Mouse (Mus musculus) spleen, embryonic (tissue): ENCODE measurements around the gene Stard3.

Experiments
- CTCF ChIA-PET: fragments of 350-600 bp; sonication (Branson Sonifier 250); formaldehyde crosslinking; loops from one replicate; lab custom pipeline; 2022; lab: Charles Lee

Gene Stard3

GRCm38 (mm10) chr11:98328371-98329069 is 29.6 kb upstream of the Stard3 start:
- CTCF ChIA-PET: interaction anchor here (0.6 to 1.0 kb wide), 2 partner anchors 10 to 11 kb away, joined by 3 read pairs; no protein-coding TSS in a partner anchor

- CTCF ChIA-PET: interaction anchor here (0.6 to 1.3 kb wide), 4 partner anchors 10 to 18 kb away, joined by 3 read pairs; no protein-coding TSS in a partner anchor
Observed at GRCm38 (mm10) chr11:98329081-98329959, 28.8 kb upstream of the Stard3 start, which contains the start of gene Neurod2. Gene Neurod2, minus strand, starts transcription at chr11:98329648.

- CTCF ChIA-PET: interaction anchor here (0.6 to 1.3 kb wide), 3 partner anchors 9 to 158 kb away, joined by 3 to 8 read pairs (median 3); no protein-coding TSS in a partner anchor
Observed at GRCm38 (mm10) chr11:98329960-98330744, 28.0 kb upstream of the Stard3 start.

- CTCF ChIA-PET: interaction anchor here (0.8 kb wide), 1 partner anchor 157 kb away, joined by 8 read pairs; no protein-coding TSS in a partner anchor
Observed at GRCm38 (mm10) chr11:98330745-98331204, 27.4 kb upstream of the Stard3 start.

- CTCF ChIA-PET: no interaction called here
Observed at GRCm38 (mm10) chr11:98331401-98331800, 26.8 kb upstream of the Stard3 start.

- CTCF ChIA-PET: interaction anchor here (0.6 kb wide), 1 partner anchor 132 kb away, joined by 12 read pairs; no protein-coding TSS in a partner anchor
Observed at GRCm38 (mm10) chr11:98332186-98332585, 26.0 kb upstream of the Stard3 start.

GRCm38 (mm10) chr11:98332841-98333240 is 25.3 kb upstream of the Stard3 start:
- CTCF ChIA-PET: no interaction called here

- CTCF ChIA-PET: no interaction called here
Observed at GRCm38 (mm10) chr11:98333263-98333696, 24.9 kb upstream of the Stard3 start.

- CTCF ChIA-PET: no interaction called here
Observed at GRCm38 (mm10) chr11:98333981-98334741, 24.0 kb upstream of the Stard3 start.

GRCm38 (mm10) chr11:98335250-98335649 is 22.9 kb upstream of the Stard3 start:
- CTCF ChIA-PET: no interaction called here

GRCm38 (mm10) chr11:98336245-98337107 is 21.7 kb upstream of the Stard3 start:
- CTCF ChIA-PET: interaction anchor here (0.6 kb wide), 1 partner anchor 260 kb away, joined by 6 read pairs; no protein-coding TSS in a partner anchor

GRCm38 (mm10) chr11:98338507-98338961 is 19.6 kb upstream of the Stard3 start:
- CTCF ChIA-PET: interaction anchor here (0.6 to 1.1 kb wide), 2 partner anchors 9 to 193 kb away, joined by 3 read pairs; partner anchors contain the start of gene Neurod2

GRCm38 (mm10) chr11:98339071-98339501 is 19.1 kb upstream of the Stard3 start:
- CTCF ChIA-PET: interaction anchor here (1.1 to 1.2 kb wide), 2 partner anchors 9 to 11 kb away, joined by 3 read pairs; partner anchors contain the start of gene Neurod2

GRCm38 (mm10) chr11:98339679-98340287 is 18.4 kb upstream of the Stard3 start:
- CTCF ChIA-PET: interaction anchor here (0.5 to 1.2 kb wide), 6 partner anchors 10 to 855 kb away, joined by 3 to 28 read pairs (median 4); partner anchors contain the start of gene Neurod2

- CTCF ChIA-PET: interaction anchor here (0.6 to 0.7 kb wide), 3 partner anchors 126 to 854 kb away, joined by 4 to 28 read pairs (median 4); no protein-coding TSS in a partner anchor
Observed at GRCm38 (mm10) chr11:98340597-98340996, 17.6 kb upstream of the Stard3 start.

GRCm38 (mm10) chr11:98341174-98341573 is 17.0 kb upstream of the Stard3 start:
- CTCF ChIA-PET: interaction anchor here (0.7 to 1.1 kb wide), 2 partner anchors 205 to 848 kb away, joined by 3 to 4 read pairs; no protein-coding TSS in a partner anchor

GRCm38 (mm10) chr11:98342000-98342945 is 15.9 kb upstream of the Stard3 start:
- CTCF ChIA-PET: interaction anchor here (0.6 to 1.7 kb wide), 9 partner anchors 13 to 849 kb away, joined by 3 to 5 read pairs (median 4); no protein-coding TSS in a partner anchor
